Mouse (Mus musculus): Measurements from ENCODE around the gene Ogfr. TPM values are rescaled to one million over a fixed set of nuclear protein-coding genes. Genes with fewer than 3 reads are reported as not detected.
A peak's percentile ranks its signal among the peaks of the same experiment; 100 is the strongest.

Ogfr gene
- polyA plus RNA-seq (2015; fragmentation: Nextera tagmentation; extraction: Ambion mirVana): 71.5 and 77.2 TPM in 2 replicates

DNA sequence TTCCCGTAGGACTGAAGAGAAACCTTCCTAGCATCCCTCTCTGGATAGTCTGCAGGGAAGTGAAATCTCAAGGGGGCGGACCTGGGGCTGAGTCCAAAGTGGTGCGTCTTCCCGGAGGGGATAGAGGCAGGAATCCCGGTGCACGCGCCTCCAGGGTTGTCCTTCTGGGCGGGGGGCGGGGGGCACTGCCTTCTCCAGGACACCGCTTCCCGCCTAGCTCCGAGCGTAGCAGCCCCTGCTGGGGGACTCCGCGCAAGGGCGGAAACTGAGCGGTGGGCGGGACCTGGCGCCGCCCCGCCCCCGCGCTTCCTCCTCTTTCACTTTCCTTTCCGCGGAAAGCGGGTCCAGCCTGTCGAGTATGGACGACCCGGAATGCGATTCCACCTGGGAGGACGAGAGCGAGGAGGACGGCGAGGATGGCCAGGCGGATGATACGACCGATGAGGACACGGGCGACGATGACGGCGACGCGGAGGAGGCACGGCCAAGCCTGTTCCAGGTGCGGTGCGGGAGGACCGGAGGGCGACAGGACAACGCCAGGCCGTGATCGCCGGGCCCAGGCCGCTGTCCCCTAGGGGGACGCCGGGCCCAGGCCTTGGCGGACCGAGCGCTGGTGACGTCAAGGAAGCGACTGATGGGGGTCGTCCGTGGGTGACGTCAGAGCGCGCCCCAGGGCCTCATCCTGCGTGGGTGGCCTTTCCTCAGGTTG lies at the start of gene Ogfr:
Gene Ogfr, plus strand, starts transcription at position 123 of the 709 bp plus-strand sequence.
- under 1% methylated on average over 67 of the region's 67 CpGs for WGBS
- peaks cover 63% of the 10 kb centered on the region for H3K36me3 ChIP-seq
- H3K27me3 ChIP-seq: no peaks in the 10 kb centered on the region
- peaks cover 10% of the 10 kb centered on the region for H3K4me1 ChIP-seq
- H3K4me3 ChIP-seq: peak within 1 kb of the TSS; percentile 79
- H3K9ac ChIP-seq: peak within 1 kb of the TSS; percentile 91
- ATAC-seq (ENCODE audit: insufficient number of reproducible peaks, insufficient read depth, low FRiP score, low TSS enrichment, low read depth): peak; percentile 83
- H3K9me3 ChIP-seq: no peaks in the 10 kb centered on the region
- peak within 1 kb of the TSS; percentile 92 for H3K27ac ChIP-seq
- H3K4me2 ChIP-seq: peak within 1 kb of the TSS; percentile 85

- WGBS: 79% methylated on average over 2 of the region's 2 CpGs
- no peak overlapping the region for H3K27ac ChIP-seq
- ATAC-seq (ENCODE audit: insufficient number of reproducible peaks, insufficient read depth, low FRiP score, low TSS enrichment, low read depth): no peak
- no peaks in the 10 kb centered on the region for H3K27me3 ChIP-seq
- H3K4me1 ChIP-seq: peaks cover 5% of the 10 kb centered on the region; the same call in 1 of the 2 replicates
- H3K4me2 ChIP-seq: no peak overlapping the region
- H3K9ac ChIP-seq: no peak overlapping the region
- no peaks in the 10 kb centered on the region for H3K36me3 ChIP-seq
- no peak overlapping the region for H3K4me3 ChIP-seq
- no peaks in the 10 kb centered on the region for H3K9me3 ChIP-seq
Measured at GRCm38 (mm10) chr2:180543675-180544074, 45.4 kb upstream of the Ogfr start.

DNA sequence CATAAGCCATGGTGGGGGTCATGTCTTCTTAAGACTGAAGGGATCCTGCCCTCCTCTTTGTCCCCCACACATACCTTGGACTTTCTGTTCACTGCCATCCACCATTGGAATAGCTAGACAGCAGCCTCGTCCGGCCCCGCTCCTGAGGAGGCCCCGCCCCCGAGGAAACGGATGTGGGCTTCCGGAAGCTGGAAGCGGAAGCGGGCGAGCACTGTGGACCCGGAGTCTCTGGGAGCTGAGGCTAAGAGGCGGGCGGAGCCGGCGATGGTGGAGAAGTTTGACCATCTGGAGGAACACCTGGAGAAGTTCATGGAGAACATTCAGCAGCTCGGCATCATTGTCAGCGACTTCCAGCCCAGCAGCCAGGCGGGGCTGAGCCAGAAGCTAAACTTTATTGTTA lies 44.0 kb upstream of the Ogfr start:
- Histone ChIP-seq H3K36me3 (no peaks in the 10 kb centered on the region), H3K4me3 (no peak overlapping the region), H3K4me1 (peaks cover 5% of the 10 kb centered on the region; the same call in 1 of the 2 replicates), H3K27ac (no peak overlapping the region), H3K27me3 (no peaks in the 10 kb centered on the region), H3K4me2 (no peak overlapping the region), H3K9ac (no peak overlapping the region), H3K9me3 (no peaks in the 10 kb centered on the region)
- WGBS: 72% methylated on average over 18 of the region's 18 CpGs
- ATAC-seq (ENCODE audit: insufficient number of reproducible peaks, insufficient read depth, low FRiP score, low TSS enrichment, low read depth): no peak

DNA sequence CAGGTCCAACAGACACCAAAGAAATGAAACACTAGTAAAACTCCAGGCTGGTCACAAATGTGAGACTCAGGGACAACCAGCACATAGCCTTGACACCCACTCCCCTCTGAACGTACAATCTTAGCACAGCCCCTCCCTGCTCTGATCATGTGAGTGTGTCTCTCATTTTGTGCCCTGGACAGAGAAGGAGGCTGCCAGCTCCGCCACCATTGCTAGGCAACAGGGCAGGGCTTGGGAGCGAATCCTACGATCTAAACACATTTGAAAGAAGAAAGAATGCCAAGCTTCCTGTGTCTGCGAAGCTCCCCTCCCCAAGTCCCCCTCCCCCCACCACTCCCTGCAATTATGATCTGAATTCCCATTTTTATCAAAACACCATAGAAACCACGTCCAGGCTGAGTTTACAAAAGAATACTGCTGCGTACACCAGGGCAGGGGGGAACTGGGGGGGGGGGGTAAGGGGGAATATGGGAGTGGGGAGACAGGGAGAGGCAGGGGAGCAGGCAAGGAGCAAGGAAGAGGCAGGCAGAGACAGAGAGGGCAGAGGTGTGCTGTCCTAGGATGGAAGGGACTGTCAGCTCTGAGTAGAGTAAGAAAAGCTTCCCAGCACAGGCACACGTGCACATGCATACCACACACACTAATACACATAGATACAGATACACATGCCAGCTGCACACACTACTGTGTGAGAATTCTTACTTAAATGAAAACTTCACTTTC lies 41.5 kb upstream of the Ogfr start:
- no peaks in the 10 kb centered on the region for H3K36me3 ChIP-seq
- H3K9me3 ChIP-seq: no peaks in the 10 kb centered on the region
- no peaks in the 10 kb centered on the region; the same call in 1 of the 2 replicates for H3K27me3 ChIP-seq
- no peak overlapping the region for H3K27ac ChIP-seq
- peaks cover 5% of the 10 kb centered on the region; the same call in 1 of the 2 replicates for H3K4me1 ChIP-seq
- 14% methylated on average over 8 of the region's 8 CpGs for WGBS
- peak overlapping the region; percentile 7; the same call in 1 of the 2 replicates for H3K9ac ChIP-seq
- H3K4me2 ChIP-seq: peak overlapping the region; percentile 28; the same call in 1 of the 2 replicates
- no peak overlapping the region for H3K4me3 ChIP-seq
- no peak for ATAC-seq (ENCODE audit: insufficient number of reproducible peaks, insufficient read depth, low FRiP score, low TSS enrichment, low read depth)

DNA sequence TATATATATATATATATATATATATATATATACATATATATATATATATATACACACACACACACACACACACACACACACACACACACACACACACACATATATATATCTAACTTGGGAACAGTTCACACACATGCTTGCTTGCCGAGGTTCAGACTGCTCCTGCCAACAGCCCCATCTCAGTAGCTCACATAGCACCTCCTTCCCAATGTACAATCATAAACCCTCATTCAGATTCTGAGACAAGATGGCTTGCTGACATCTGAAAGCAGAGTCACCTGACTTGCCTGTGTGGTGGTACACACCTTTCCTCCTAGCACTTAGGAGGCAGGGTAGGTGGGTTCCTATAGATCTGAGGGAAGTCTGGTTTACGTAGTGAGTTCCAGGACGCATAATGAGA lies 36.7 kb upstream of the Ogfr start:
- no peaks in the 10 kb centered on the region for H3K36me3 ChIP-seq
- peaks cover 2% of the 10 kb centered on the region; the same call in 1 of the 2 replicates for H3K4me1 ChIP-seq
- H3K4me3 ChIP-seq: no peak overlapping the region
- no peak overlapping the region for H3K9ac ChIP-seq
- no peaks in the 10 kb centered on the region for H3K9me3 ChIP-seq
- H3K27ac ChIP-seq: no peak overlapping the region
- H3K27me3 ChIP-seq: no peaks in the 10 kb centered on the region; the same call in 1 of the 2 replicates
- WGBS: 79% methylated on average over 3 of the region's 3 CpGs
- no peak overlapping the region for H3K4me2 ChIP-seq
- no peak for ATAC-seq (ENCODE audit: insufficient number of reproducible peaks, insufficient read depth, low FRiP score, low TSS enrichment, low read depth)

DNA sequence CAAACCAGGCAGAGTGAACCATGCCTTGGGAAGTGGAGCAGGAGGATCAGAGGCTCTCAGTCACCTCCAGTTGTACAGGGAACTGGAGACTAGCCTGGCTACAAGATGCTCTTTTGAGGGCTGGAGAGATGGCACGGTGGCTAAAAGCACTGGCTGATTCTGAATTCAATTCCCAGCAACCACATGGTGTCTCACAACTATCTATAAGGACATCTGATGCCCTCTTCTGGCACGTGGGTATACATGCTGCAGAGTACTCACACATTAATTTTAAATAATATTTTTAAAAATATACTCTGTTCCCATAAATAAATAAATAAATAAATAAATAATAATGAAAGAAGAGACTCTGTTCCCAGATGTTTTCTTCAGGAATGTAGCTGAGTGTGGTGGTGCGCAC lies 33.8 kb upstream of the Ogfr start:
- H3K9me3 ChIP-seq: no peaks in the 10 kb centered on the region
- H3K4me1 ChIP-seq: no peaks in the 10 kb centered on the region
- no peaks in the 10 kb centered on the region; the same call in 1 of the 2 replicates for H3K27me3 ChIP-seq
- H3K4me2 ChIP-seq: no peak overlapping the region
- H3K4me3 ChIP-seq: no peak overlapping the region
- ATAC-seq (ENCODE audit: insufficient number of reproducible peaks, insufficient read depth, low FRiP score, low TSS enrichment, low read depth): no peak
- no peak overlapping the region for H3K27ac ChIP-seq
- no peaks in the 10 kb centered on the region for H3K36me3 ChIP-seq
- 47% methylated on average over 3 of the region's 3 CpGs for WGBS
- no peak overlapping the region for H3K9ac ChIP-seq

GRCm38 (mm10) chr2:180556470-180556869 lies 32.6 kb upstream of the Ogfr start:
- Histone ChIP-seq H3K4me2 (no peak overlapping the region), H3K9ac (no peak overlapping the region), H3K27ac (no peak overlapping the region), H3K9me3 (no peaks in the 10 kb centered on the region), H3K27me3 (no peaks in the 10 kb centered on the region), H3K36me3 (no peaks in the 10 kb centered on the region), H3K4me1 (no peaks in the 10 kb centered on the region), H3K4me3 (no peak overlapping the region)
- WGBS: 56% methylated on average over 3 of the region's 3 CpGs
- no peak for ATAC-seq (ENCODE audit: insufficient number of reproducible peaks, insufficient read depth, low FRiP score, low TSS enrichment, low read depth)

DNA sequence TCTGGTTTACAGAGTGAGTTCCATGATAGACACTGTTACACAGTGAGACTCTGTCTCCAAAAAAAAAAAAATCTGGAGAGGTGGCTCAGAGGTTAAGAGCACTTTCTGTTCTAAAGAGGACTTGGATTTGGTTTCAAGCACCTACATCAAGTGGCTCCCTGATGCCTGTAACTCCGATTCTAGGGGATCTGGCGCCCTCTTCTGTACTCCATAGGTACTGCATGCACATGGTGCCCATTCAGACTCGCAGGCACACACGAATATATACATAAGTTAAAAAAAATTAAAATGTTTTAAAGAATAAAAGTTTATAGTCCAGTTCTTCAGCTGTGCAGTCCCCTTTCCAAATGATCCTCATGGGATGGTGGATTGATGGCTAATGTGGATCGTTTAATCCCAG lies 28.8 kb upstream of the Ogfr start:
- H3K27me3 ChIP-seq: 0 out of 2 replicates have a peak, but pooled peaks cover 4% of the 10 kb centered on the region
- H3K4me1 ChIP-seq: 0 out of 2 replicates have a peak, but pooled peaks cover 3% of the 10 kb centered on the region
- no peak overlapping the region for H3K4me2 ChIP-seq
- H3K9ac ChIP-seq: no peak overlapping the region
- 48% methylated on average over 5 of the region's 5 CpGs for WGBS
- ATAC-seq (ENCODE audit: insufficient number of reproducible peaks, insufficient read depth, low FRiP score, low TSS enrichment, low read depth): no peak
- H3K27ac ChIP-seq: no peak overlapping the region
- no peaks in the 10 kb centered on the region for H3K36me3 ChIP-seq
- H3K9me3 ChIP-seq: no peaks in the 10 kb centered on the region
- H3K4me3 ChIP-seq: no peak overlapping the region

GRCm38 (mm10) chr2:180562146-180562545 lies 26.9 kb upstream of the Ogfr start:
- no peak overlapping the region for H3K4me2 ChIP-seq
- H3K9ac ChIP-seq: no peak overlapping the region; the same call in 1 of the 2 replicates
- 0 out of 2 replicates have a peak, but pooled peaks cover 4% of the 10 kb centered on the region for H3K27me3 ChIP-seq
- no peak overlapping the region for H3K4me3 ChIP-seq
- H3K9me3 ChIP-seq: no peaks in the 10 kb centered on the region
- 0 out of 2 replicates have a peak, but pooled peaks cover 3% of the 10 kb centered on the region for H3K4me1 ChIP-seq
- no peak for ATAC-seq (ENCODE audit: insufficient number of reproducible peaks, insufficient read depth, low FRiP score, low TSS enrichment, low read depth)
- H3K36me3 ChIP-seq: no peaks in the 10 kb centered on the region
- H3K27ac ChIP-seq: no peak overlapping the region
- 63% methylated on average over 5 of the region's 5 CpGs for WGBS

- no peak overlapping the region for H3K27ac ChIP-seq
- H3K4me3 ChIP-seq: no peak overlapping the region
- H3K36me3 ChIP-seq: no peaks in the 10 kb centered on the region
- 63% methylated on average over 6 of the region's 6 CpGs for WGBS
- no peak overlapping the region for H3K9ac ChIP-seq
- H3K9me3 ChIP-seq: no peaks in the 10 kb centered on the region
- no peak for ATAC-seq (ENCODE audit: insufficient number of reproducible peaks, insufficient read depth, low FRiP score, low TSS enrichment, low read depth)
- H3K4me2 ChIP-seq: no peak overlapping the region
- H3K27me3 ChIP-seq: 0 out of 2 replicates have a peak, but pooled peaks cover 4% of the 10 kb centered on the region
- H3K4me1 ChIP-seq: 0 out of 2 replicates have a peak, but pooled peaks cover 3% of the 10 kb centered on the region
Measured at GRCm38 (mm10) chr2:180563296-180563695, 25.7 kb upstream of the Ogfr start.

DNA sequence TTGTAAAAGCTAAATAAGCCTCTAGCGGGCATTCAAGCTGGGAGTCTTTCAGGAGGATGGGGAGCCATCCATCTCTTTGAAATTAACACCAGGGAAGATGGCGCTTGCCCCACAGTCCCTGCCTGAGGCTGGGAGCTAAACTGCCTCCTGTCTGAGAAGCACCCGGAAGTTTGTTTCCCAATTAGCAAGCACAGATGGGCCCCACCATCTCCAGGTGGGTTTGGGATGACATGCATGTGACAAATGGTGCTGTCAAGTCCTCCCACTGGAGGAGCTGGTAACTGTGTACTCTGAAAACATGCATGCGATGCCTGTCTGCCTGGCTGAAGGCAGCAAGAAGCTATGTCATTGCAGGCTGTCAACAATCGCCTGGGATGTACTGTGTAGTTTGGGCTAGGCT lies 25.2 kb upstream of the Ogfr start:
- 35% methylated on average over 5 of the region's 5 CpGs for WGBS
- Histone ChIP-seq H3K9me3 (no peaks in the 10 kb centered on the region), H3K27ac (no peak overlapping the region), H3K4me1 (peaks cover 5% of the 10 kb centered on the region), H3K27me3 (0 out of 2 replicates have a peak, but pooled peaks cover 4% of the 10 kb centered on the region), H3K4me2 (no peak overlapping the region), H3K4me3 (no peak overlapping the region), H3K36me3 (no peaks in the 10 kb centered on the region), H3K9ac (no peak overlapping the region)
- no peak for ATAC-seq (ENCODE audit: insufficient number of reproducible peaks, insufficient read depth, low FRiP score, low TSS enrichment, low read depth)

Measured in embryonic facial prominence, embryonic 13.5 days (tissue).